Mouse (Mus musculus): ENCODE results near the gene Cd79b. TPM values are rescaled to one million over a fixed set of nuclear protein-coding genes. Genes with fewer than 3 reads are reported as not detected.

The Cd79b gene
- not detected in 2 replicates for total RNA-seq (2014; fragmentation: Nextera tagmentation)
- total RNA-seq (2017), result not detected in 2 replicates
- polyA plus RNA-seq (2012), result 0.03 TPM in 1 of 2 replicates, not detected in the other

DNA sequence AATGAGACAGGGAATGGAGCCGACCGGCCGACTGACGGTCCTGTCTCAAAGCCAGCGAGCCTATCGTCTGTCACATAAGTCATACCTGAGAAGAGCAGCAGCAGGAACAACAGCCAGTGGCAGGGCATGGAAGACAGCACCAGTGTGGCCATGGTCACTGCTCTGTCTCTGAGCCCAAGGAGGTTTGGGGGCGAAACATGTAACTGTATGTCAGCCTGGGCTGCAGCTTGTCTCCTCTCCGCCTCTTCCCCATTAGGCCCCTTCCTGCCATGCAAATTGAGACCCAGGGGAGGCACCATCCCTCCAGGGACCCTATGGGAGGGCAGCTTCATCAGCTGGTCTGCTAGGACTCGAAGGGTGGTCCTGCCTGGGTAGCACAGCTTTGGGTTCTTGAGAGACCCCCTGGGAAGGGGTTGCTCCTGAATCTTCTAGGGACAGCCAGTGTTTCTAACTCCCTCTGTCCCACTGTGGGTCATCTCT lies at the start of gene Cd79b:
Gene Cd79b, minus strand, starts transcription at position 430 of the 480 bp plus-strand sequence.
- no peaks in the 10 kb centered on the region for H3K36me3 ChIP-seq (replicated peaks)
- H3K4me3 ChIP-seq (ENCODE audit: low read depth, low read length), result no peak within 1 kb of the TSS
- peaks cover 52% of the 10 kb centered on the region for H3K27me3 ChIP-seq (ENCODE audit: insufficient read depth, low read length)
- no peaks in the 10 kb centered on the region for H3K9me3 ChIP-seq (replicated peaks)
- ATAC-seq (ENCODE audit: extremely low read depth, insufficient number of reproducible peaks, low FRiP score, poor library complexity, severe bottlenecking), result no peak
- no peak for TF ChIP-seq POLR2AphosphoS5 (IDR thresholded peaks at IDR 0.05; ENCODE audit: insufficient replicate concordance, low read depth, low read length)
- peaks cover 10% of the 10 kb centered on the region; the same call in 1 of the 2 replicates for H3K4me1 ChIP-seq (ENCODE audit: insufficient read depth, low read depth, low read length)
- DNase-seq (ENCODE audit: low spot score), result no peak

DNA sequence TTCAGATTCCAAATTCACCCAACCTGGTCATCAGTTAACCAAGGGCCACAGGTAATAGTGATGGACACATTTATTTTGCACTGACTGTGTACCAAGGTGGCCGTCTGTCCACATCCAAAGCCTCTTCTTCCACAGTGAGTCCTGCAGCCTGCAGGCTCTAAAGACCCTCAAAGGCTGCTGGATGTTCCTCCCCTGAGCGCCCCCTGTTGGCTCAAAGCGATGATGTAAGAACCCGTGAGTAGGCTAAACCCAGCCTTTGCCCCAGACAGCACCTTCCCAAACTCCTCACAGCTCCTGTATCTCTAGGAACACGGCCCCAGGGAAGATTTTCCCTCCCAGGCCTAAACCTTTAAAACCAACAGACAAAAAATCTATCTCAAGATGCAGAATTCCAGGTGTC lies 44.8 kb upstream of the Cd79b start:
- no peaks in the 10 kb centered on the region for H3K9me3 ChIP-seq (replicated peaks)
- peaks cover 36% of the 10 kb centered on the region; the same call in 1 of the 2 replicates for H3K27me3 ChIP-seq (ENCODE audit: insufficient read depth, low read length)
- TF ChIP-seq POLR2AphosphoS5 (IDR thresholded peaks at IDR 0.05; ENCODE audit: insufficient replicate concordance, low read depth, low read length), result no peak
- no peak for TF ChIP-seq GATA2 (IDR thresholded peaks at IDR 0.05; ENCODE audit: borderline replicate concordance, low read depth, low read length)
- TF ChIP-seq TAL1 (conservative IDR thresholded peaks at IDR 0.05; ENCODE audit: low read depth, low read length), result no peak
- no peak for TF ChIP-seq GATA1 (IDR thresholded peaks at IDR 0.05; ENCODE audit: borderline replicate concordance, low read length)
- TF ChIP-seq CTCF (IDR thresholded peaks at IDR 0.05; ENCODE audit: low read depth, low read length), result no peak
- H3K36me3 ChIP-seq (replicated peaks), result no peaks in the 10 kb centered on the region
- DNase-seq (ENCODE audit: low spot score) (no peak), ATAC-seq (ENCODE audit: extremely low read depth, insufficient number of reproducible peaks, low FRiP score, poor library complexity, severe bottlenecking) (no peak)
- H3K4me1 ChIP-seq (ENCODE audit: insufficient read depth, low read depth, low read length), result no peaks in the 10 kb centered on the region
- no peak overlapping the region for H3K4me3 ChIP-seq (ENCODE audit: low read depth, low read length)

DNA sequence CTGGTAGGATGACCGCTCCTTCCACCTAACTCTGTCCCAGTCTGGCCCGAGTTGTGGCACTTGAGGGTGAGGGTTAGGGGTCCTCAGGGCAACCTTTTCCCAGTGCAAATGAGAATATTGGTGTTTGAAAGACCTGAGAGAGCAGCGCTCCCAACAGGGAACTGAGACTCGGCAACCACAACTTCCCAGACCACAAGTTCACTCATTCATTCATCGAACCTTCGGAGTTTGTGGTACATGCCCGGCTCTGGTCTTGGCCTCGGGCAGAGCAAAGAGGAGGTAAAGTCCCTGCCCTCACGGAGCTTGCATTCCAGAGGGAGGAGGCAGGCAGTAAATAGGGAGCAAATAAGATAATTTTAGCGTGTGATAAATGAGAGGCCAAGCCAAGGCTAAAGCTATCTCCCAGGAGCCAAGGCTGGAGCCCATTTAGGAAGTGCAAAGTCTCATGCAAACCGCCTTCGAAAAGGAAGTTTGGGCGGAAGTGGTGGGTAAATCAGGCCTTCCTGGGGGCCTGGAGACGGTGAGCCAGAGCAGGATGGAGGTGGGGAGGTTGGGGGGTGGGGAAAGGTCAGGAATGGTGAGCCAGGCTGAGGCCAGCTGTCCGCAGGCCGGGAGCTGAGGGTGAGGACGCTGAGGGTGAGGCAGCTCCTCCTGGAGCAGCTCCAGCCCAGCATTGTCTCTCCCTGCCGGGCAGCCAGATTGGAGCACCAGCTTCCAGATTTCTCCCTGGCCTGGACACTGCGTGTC lies 41.0 kb upstream of the Cd79b start:
- DNase-seq (ENCODE audit: low spot score) (no peak), ATAC-seq (ENCODE audit: extremely low read depth, insufficient number of reproducible peaks, low FRiP score, poor library complexity, severe bottlenecking) (no peak)
- Histone ChIP-seq H3K4me3 (ENCODE audit: low read depth, low read length) (no peak overlapping the region), H3K4me1 (ENCODE audit: insufficient read depth, low read depth, low read length) (no peaks in the 10 kb centered on the region), H3K27me3 (ENCODE audit: insufficient read depth, low read length) (peaks cover 14% of the 10 kb centered on the region; the same call in 1 of the 2 replicates), H3K36me3 (replicated peaks) (no peaks in the 10 kb centered on the region), H3K9me3 (replicated peaks) (no peaks in the 10 kb centered on the region)
- no peak for TF ChIP-seq GATA2 (IDR thresholded peaks at IDR 0.05; ENCODE audit: borderline replicate concordance, low read depth, low read length)
- no peak for TF ChIP-seq GATA1 (IDR thresholded peaks at IDR 0.05; ENCODE audit: borderline replicate concordance, low read length)
- TF ChIP-seq POLR2AphosphoS5 (IDR thresholded peaks at IDR 0.05; ENCODE audit: insufficient replicate concordance, low read depth, low read length), result no peak
- no peak for TF ChIP-seq CTCF (IDR thresholded peaks at IDR 0.05; ENCODE audit: low read depth, low read length)
- TF ChIP-seq TAL1 (conservative IDR thresholded peaks at IDR 0.05; ENCODE audit: low read depth, low read length), result no peak

DNA sequence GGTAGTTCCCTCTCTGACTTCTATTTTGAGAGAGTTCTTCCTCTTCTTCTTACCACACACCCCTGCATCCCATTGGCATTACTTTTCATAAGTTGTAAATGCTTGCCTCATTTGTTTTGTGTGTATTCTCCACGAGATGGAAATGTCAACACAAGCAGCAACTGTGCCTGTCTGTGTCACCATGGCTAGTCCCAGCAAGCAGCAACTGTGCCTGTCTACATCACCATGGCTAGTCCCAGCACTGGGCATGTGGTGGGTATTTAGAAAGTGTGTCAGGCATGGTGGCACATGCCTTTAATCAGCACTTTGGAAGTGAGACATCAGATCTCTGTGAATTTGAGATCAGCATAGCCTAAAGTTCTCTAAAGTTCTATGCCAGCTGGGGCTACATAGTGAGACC lies 39.6 kb upstream of the Cd79b start:
- Histone ChIP-seq H3K36me3 (replicated peaks) (no peaks in the 10 kb centered on the region), H3K4me3 (ENCODE audit: low read depth, low read length) (no peak overlapping the region), H3K9me3 (replicated peaks) (no peaks in the 10 kb centered on the region), H3K4me1 (ENCODE audit: insufficient read depth, low read depth, low read length) (no peaks in the 10 kb centered on the region), H3K27me3 (ENCODE audit: insufficient read depth, low read length) (peaks cover 14% of the 10 kb centered on the region; the same call in 1 of the 2 replicates)
- DNase-seq (ENCODE audit: low spot score) (no peak), ATAC-seq (ENCODE audit: extremely low read depth, insufficient number of reproducible peaks, low FRiP score, poor library complexity, severe bottlenecking) (no peak)
- TF ChIP-seq TAL1 (conservative IDR thresholded peaks at IDR 0.05; ENCODE audit: low read depth, low read length) (no peak), GATA1 (IDR thresholded peaks at IDR 0.05; ENCODE audit: borderline replicate concordance, low read length) (no peak)

DNA sequence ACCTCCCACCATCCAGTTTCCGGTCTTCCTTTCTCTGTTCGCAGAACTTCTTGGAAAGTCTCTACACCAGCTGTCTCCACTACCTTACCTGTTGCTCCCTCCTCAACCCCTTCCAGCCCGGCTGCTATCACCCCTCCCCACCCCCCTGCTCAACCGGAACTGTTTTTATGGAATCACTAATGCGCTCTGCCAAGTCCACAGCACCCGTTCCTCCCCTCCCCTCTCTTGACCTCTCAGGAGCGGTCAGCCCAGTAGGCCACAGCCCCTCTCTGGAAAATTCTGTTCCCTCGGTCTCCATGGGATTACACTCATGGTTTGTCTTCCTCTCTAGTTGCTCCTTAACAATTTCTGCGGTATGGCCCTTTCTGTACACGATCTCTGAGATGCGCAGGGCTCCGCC lies 38.6 kb upstream of the Cd79b start, which contains the start of gene Scn4a:
Gene Scn4a, minus strand, starts transcription at position 101 of the 400 bp plus-strand sequence.
- Histone ChIP-seq H3K27me3 (ENCODE audit: insufficient read depth, low read length) (peaks cover 16% of the 10 kb centered on the region; the same call in 1 of the 2 replicates), H3K4me3 (ENCODE audit: low read depth, low read length) (no peak within 1 kb of the TSS), H3K9me3 (replicated peaks) (no peaks in the 10 kb centered on the region), H3K36me3 (replicated peaks) (no peaks in the 10 kb centered on the region), H3K4me1 (ENCODE audit: insufficient read depth, low read depth, low read length) (no peaks in the 10 kb centered on the region)
- TF ChIP-seq CTCF (IDR thresholded peaks at IDR 0.05; ENCODE audit: low read depth, low read length) (no peak), GATA2 (IDR thresholded peaks at IDR 0.05; ENCODE audit: borderline replicate concordance, low read depth, low read length) (no peak), TAL1 (conservative IDR thresholded peaks at IDR 0.05; ENCODE audit: low read depth, low read length) (no peak)
- DNase-seq (ENCODE audit: low spot score) (no peak), ATAC-seq (ENCODE audit: extremely low read depth, insufficient number of reproducible peaks, low FRiP score, poor library complexity, severe bottlenecking) (no peak)

DNA sequence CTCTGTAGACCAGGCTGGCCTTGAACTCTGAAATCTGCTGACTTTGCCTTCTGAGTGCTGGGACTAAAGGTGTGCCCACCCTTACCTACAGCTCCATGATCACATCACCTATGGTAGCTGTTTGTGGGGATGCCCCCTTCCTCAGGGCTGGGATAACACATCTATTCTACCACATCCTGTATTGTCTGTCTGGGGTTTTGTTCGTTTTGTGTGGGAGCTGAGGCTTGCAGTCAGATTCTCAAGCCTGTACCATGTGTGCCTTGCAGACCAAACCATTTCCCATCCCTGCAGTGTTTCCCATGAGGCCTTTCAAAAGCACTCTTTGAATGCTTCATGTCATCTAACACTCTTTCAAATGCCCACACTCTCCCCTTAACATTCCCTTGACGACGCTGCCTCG lies 37.4 kb upstream of the Cd79b start:
- Histone ChIP-seq H3K36me3 (replicated peaks) (no peaks in the 10 kb centered on the region), H3K4me1 (ENCODE audit: insufficient read depth, low read depth, low read length) (no peaks in the 10 kb centered on the region), H3K4me3 (ENCODE audit: low read depth, low read length) (no peak overlapping the region), H3K9me3 (replicated peaks) (no peaks in the 10 kb centered on the region), H3K27me3 (ENCODE audit: insufficient read depth, low read length) (peaks cover 21% of the 10 kb centered on the region; the same call in 1 of the 2 replicates)
- ATAC-seq (ENCODE audit: extremely low read depth, insufficient number of reproducible peaks, low FRiP score, poor library complexity, severe bottlenecking), result no peak
- TF ChIP-seq CTCF (IDR thresholded peaks at IDR 0.05; ENCODE audit: low read depth, low read length), result no peak
- TF ChIP-seq GATA1 (IDR thresholded peaks at IDR 0.05; ENCODE audit: borderline replicate concordance, low read length), result no peak
- no peak for TF ChIP-seq GATA2 (IDR thresholded peaks at IDR 0.05; ENCODE audit: borderline replicate concordance, low read depth, low read length)
- TF ChIP-seq POLR2AphosphoS5 (IDR thresholded peaks at IDR 0.05; ENCODE audit: insufficient replicate concordance, low read depth, low read length), result no peak
- no peak for TF ChIP-seq TAL1 (conservative IDR thresholded peaks at IDR 0.05; ENCODE audit: low read depth, low read length)
- no peak for DNase-seq (ENCODE audit: low spot score)
